Mouse (Mus musculus) myocyte (in vitro differentiated cells): ENCODE measurements around the gene Iffo2.

Experiments
- CEBPB ChIP-seq: IDR thresholded peaks from 2 replicates; pipeline ENCODE4 v1.6.1; 2011; ENCODE audit warnings: mild to moderate bottlenecking, moderate library complexity; ENCODE audit not compliant: poor library complexity, insufficient read depth, severe bottlenecking
- MAX ChIP-seq: IDR thresholded peaks from one replicate; pipeline ENCODE4 v1.6.1; 2011; ENCODE audit warnings: low read depth, mild to moderate bottlenecking, control low read depth
- MYOD1 ChIP-seq, 3 experiments: IDR thresholded peaks; one replicate each; pipeline ENCODE4 v1.6.1; 2011; ENCODE audit warnings: control low read depth in 2 of 3, low read depth in 2 of 3, mild to moderate bottlenecking in 2 of 3, moderate library complexity in 1 of 3; ENCODE audit not compliant: insufficient read length in 2 of 3, control insufficient read depth in 1 of 3
- MYOG ChIP-seq, 3 experiments: IDR thresholded peaks; one replicate each; pipeline ENCODE4 v1.6.1; 2011; ENCODE audit warnings: control low read depth in 2 of 3, low read depth in 2 of 3, mild to moderate bottlenecking in 2 of 3; ENCODE audit not compliant: insufficient read length in 2 of 3, control insufficient read depth in 1 of 3, insufficient read depth in 1 of 3
- POLR2A ChIP-seq: IDR thresholded peaks from one replicate; pipeline ENCODE4 v1.6.1; 2011; ENCODE audit warnings: low read depth, mild to moderate bottlenecking, control low read depth, moderate library complexity; ENCODE audit not compliant: insufficient read length
- POLR2AphosphoS2 ChIP-seq: IDR thresholded peaks from one replicate; pipeline ENCODE4 v1.6.1; 2011; ENCODE audit warnings: low read depth, control low read depth; ENCODE audit not compliant: insufficient read length
- REST ChIP-seq: IDR thresholded peaks from one replicate; pipeline ENCODE4 v1.6.1; 2011; ENCODE audit warnings: mild to moderate bottlenecking, control low read depth, moderate library complexity; ENCODE audit not compliant: insufficient read depth, insufficient read length
- TCF12 ChIP-seq: IDR thresholded peaks from one replicate; pipeline ENCODE4 v1.6.1; 2011; ENCODE audit warnings: mild to moderate bottlenecking, control low read depth; ENCODE audit not compliant: poor library complexity, insufficient read depth, severe bottlenecking
- TCF3 ChIP-seq: IDR thresholded peaks from one replicate; pipeline ENCODE4 v1.6.1; 2011; ENCODE audit warnings: low read depth, control low read depth; ENCODE audit not compliant: insufficient read length
- USF1 ChIP-seq: IDR thresholded peaks from one replicate; pipeline ENCODE4 v1.6.1; 2011; ENCODE audit warnings: low read depth, mild to moderate bottlenecking, control low read depth, moderate library complexity

DNA sequence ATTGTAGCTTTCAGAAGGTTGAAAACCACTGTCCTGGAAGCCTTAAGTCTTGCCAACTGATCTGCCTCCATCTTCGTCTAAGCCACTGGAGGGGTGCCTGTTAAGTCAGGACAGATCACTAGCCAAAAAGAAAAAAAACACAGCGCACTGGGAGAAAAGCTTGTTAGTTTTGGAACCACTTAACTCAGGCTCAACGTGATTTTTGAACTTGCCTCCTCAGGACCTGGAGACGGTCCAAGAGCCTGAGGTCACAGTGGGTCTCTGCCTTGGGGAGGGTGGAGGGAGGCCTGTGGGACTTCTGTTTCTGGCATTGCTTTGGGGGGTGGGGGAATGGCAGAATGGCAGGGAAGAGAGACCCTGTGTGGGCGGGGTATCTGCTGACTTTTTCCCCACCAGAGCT, 100.8 kb downstream of the Iffo2 start:
- TF ChIP-seq TCF12 (no peak), POLR2A (no peak), USF1 (no peak), CEBPB (no peak), MYOD1 (IDR thresholded peaks at IDR 0.05; ENCODE audit: control insufficient read depth in 1 of 3, insufficient read length in 2 of 3, low read depth in 2 of 3) (no peak), MAX (no peak), REST (no peak), MYOG (IDR thresholded peaks at IDR 0.05; ENCODE audit: control insufficient read depth in 1 of 3, insufficient read depth in 1 of 3, insufficient read length in 2 of 3, low read depth in 2 of 3) (no peak), POLR2AphosphoS2 (no peak), TCF3 (no peak)
